Mouse (Mus musculus) liver, adult 2 months (tissue): Measurements from ENCODE around the gene Acvr1.

Experiments
- CTCF ChIP-seq: fragments of 200-500 bp; IDR thresholded peaks from 2 replicates; pipeline ENCODE4 v1.5.1; 2011; ENCODE audit warnings: low read depth, low read length, control low read depth
- POLR2A ChIP-seq: fragments of 200-500 bp; IDR thresholded peaks from 2 replicates; pipeline ENCODE4 v1.6.1; 2011; ENCODE audit warnings: low read length, control low read depth; ENCODE audit not compliant: insufficient read depth; ENCODE audit errors: extremely low read depth

DNA sequence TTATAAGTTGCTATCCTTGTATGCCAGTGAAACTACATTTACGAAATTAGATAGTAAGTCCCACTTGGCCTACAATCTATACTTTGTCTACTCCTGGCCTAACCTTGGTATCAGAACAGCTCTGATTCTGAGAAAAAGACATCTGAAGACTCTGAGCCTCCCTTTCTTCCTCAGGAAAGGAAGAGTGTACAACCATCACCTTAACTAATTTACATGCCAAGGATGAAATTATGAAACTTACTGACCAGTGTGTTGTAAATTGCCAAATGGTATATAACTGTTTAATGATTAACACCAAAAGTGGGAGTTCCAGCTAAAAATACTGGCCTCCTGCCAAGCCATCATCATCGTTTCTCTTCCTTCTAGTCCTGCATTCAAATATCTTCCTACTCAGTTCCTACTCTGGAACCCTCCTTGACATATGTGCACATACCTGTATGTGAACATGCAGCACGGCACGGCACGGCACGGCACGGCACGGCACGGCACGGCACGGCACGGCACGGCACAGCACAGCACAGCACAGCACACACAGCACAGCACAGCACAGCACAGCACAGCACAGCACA, 141.4 kb downstream of the Acvr1 start:
- no peak for TF ChIP-seq CTCF
- TF ChIP-seq POLR2A, result no peak
